Mouse (Mus musculus): ENCODE measurements around the gene Slk. TPM values are rescaled to one million over a fixed set of nuclear protein-coding genes. Genes with fewer than 3 reads are reported as not detected.

Gene Slk
- polyA plus RNA-seq, 1 experiment from 2014 or later = 8.8 TPM

DNA sequence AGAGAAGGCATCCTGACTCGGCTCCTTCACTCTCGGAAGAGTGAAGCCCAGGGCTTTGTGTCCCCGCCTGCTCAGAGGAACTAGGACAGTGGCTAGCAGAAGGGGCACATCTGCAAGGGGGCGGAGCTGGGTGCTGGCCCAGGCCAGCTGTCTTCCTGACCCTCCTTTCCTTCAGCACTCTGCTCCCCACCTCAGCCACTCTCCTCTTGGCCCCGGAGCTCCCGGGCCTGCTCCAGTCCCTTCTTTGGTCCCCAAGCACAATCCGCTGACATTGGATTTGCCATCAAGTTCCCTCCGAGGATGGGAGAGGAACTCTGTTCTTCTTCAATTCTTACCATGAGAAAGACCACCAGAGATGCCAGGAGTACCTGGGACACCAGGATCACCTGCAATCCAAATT lies 72.8 kb downstream of the Slk start:
- Histone ChIP-seq H3K36me3 (ENCODE audit: control insufficient read depth, insufficient read depth) (no peaks in the 10 kb centered on the region; the same call in 1 of the 2 replicates), H3K9me3 (ENCODE audit: control insufficient read depth) (no peaks in the 10 kb centered on the region), H3K4me1 (replicated peaks; ENCODE audit: control insufficient read depth, insufficient read depth, low read length) (no peaks in the 10 kb centered on the region), H3K9ac (ENCODE audit: low read depth, low read length) (no peak overlapping the region), H3K4me2 (replicated peaks; ENCODE audit: low read depth) (no peak overlapping the region), H3K27ac (ENCODE audit: low read depth, low read length) (no peak overlapping the region), H3K4me3 (ENCODE audit: low read depth, low read length) (no peak overlapping the region), H3K27me3 (replicated peaks; ENCODE audit: control insufficient read depth, insufficient read depth, low read length) (no peaks in the 10 kb centered on the region)
- WGBS = 70% methylated on average over 8 of the region's 8 CpGs
- TF ChIP-seq CTCF (IDR thresholded peaks at IDR 0.05; ENCODE audit: low read depth) = no peak
- ATAC-seq = no peak

- Histone ChIP-seq H3K4me2 (replicated peaks; ENCODE audit: low read depth) (no peak overlapping the region), H3K27ac (ENCODE audit: low read depth, low read length) (no peak overlapping the region), H3K9me3 (ENCODE audit: control insufficient read depth) (no peaks in the 10 kb centered on the region), H3K4me3 (ENCODE audit: low read depth, low read length) (no peak overlapping the region), H3K27me3 (replicated peaks; ENCODE audit: control insufficient read depth, insufficient read depth, low read length) (no peaks in the 10 kb centered on the region), H3K4me1 (replicated peaks; ENCODE audit: control insufficient read depth, insufficient read depth, low read length) (no peaks in the 10 kb centered on the region), H3K9ac (ENCODE audit: low read depth, low read length) (no peak overlapping the region), H3K36me3 (ENCODE audit: control insufficient read depth, insufficient read depth) (no peaks in the 10 kb centered on the region; the same call in 1 of the 2 replicates)
- no peak for TF ChIP-seq CTCF (IDR thresholded peaks at IDR 0.05; ENCODE audit: low read depth)
- ATAC-seq = no peak
- WGBS = 75% methylated on average over 8 of the region's 8 CpGs
Observed at GRCm38 (mm10) chr19:47653173-47653572, 73.7 kb downstream of the Slk start.

- H3K9ac ChIP-seq (ENCODE audit: low read depth, low read length) = no peak overlapping the region
- 57% methylated on average over 11 of the region's 11 CpGs for WGBS
- H3K27me3 ChIP-seq (replicated peaks; ENCODE audit: control insufficient read depth, insufficient read depth, low read length) = no peaks in the 10 kb centered on the region
- H3K27ac ChIP-seq (ENCODE audit: low read depth, low read length) = no peak overlapping the region
- no peak overlapping the region for H3K4me2 ChIP-seq (replicated peaks; ENCODE audit: low read depth)
- H3K36me3 ChIP-seq (ENCODE audit: control insufficient read depth, insufficient read depth) = no peaks in the 10 kb centered on the region
- no peaks in the 10 kb centered on the region for H3K4me1 ChIP-seq (replicated peaks; ENCODE audit: control insufficient read depth, insufficient read depth, low read length)
- ATAC-seq = peak; percentile 44; the same call in 1 of the 2 replicates
- H3K4me3 ChIP-seq (ENCODE audit: low read depth, low read length) = no peak overlapping the region
- no peaks in the 10 kb centered on the region for H3K9me3 ChIP-seq (ENCODE audit: control insufficient read depth)
- TF ChIP-seq CTCF (IDR thresholded peaks at IDR 0.05; ENCODE audit: low read depth) = no peak
Observed at GRCm38 (mm10) chr19:47654896-47655295, 75.4 kb downstream of the Slk start.

- WGBS = 16% methylated on average over 5 of the region's 5 CpGs
- peak; percentile 65 for ATAC-seq
- H3K27ac ChIP-seq (ENCODE audit: low read depth, low read length) = no peak overlapping the region
- no peaks in the 10 kb centered on the region for H3K36me3 ChIP-seq (ENCODE audit: control insufficient read depth, insufficient read depth)
- no peaks in the 10 kb centered on the region for H3K9me3 ChIP-seq (ENCODE audit: control insufficient read depth)
- no peaks in the 10 kb centered on the region for H3K4me1 ChIP-seq (replicated peaks; ENCODE audit: control insufficient read depth, insufficient read depth, low read length)
- no peaks in the 10 kb centered on the region for H3K27me3 ChIP-seq (replicated peaks; ENCODE audit: control insufficient read depth, insufficient read depth, low read length)
- peak; percentile 92 for TF ChIP-seq CTCF (IDR thresholded peaks at IDR 0.05; ENCODE audit: low read depth)
- no peak overlapping the region for H3K4me2 ChIP-seq (replicated peaks; ENCODE audit: low read depth)
- no peak overlapping the region for H3K4me3 ChIP-seq (ENCODE audit: low read depth, low read length)
- no peak overlapping the region for H3K9ac ChIP-seq (ENCODE audit: low read depth, low read length)
Observed at GRCm38 (mm10) chr19:47658914-47659535, 79.5 kb downstream of the Slk start.

DNA sequence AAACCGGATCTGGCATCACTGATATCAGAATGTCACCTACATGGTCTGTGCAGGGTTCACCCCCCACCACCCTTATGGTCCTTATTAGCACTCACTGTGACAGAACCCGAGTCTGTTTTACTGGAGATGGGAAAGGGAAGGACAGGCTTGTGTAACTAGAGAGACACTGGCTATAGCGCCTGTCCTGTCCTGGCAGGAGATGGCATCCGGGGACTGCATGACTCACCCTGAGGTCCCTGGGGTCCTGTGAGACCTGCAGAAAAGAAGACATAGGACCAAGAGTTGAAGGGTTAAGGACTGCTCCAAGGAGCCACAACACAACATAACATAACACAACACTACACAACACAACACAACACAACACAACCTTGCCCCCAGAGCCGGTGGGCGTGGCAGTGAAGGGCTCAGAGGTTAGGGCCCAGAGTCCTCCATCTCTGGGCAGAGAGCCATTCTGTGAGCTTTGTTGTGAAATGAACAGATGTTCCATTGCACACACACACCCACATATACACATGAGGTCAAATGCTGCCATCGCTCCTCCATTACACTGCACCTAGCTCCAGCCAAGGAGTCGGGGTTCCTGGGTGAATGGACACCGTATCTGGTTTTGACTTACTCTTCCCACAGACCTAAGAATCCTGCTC lies 80.4 kb downstream of the Slk start:
- no peaks in the 10 kb centered on the region for H3K9me3 ChIP-seq (ENCODE audit: control insufficient read depth)
- H3K4me3 ChIP-seq (ENCODE audit: low read depth, low read length) = no peak overlapping the region
- WGBS = 84% methylated on average over 9 of the region's 9 CpGs
- no peak for ATAC-seq
- no peaks in the 10 kb centered on the region for H3K4me1 ChIP-seq (replicated peaks; ENCODE audit: control insufficient read depth, insufficient read depth, low read length)
- H3K27ac ChIP-seq (ENCODE audit: low read depth, low read length) = no peak overlapping the region
- H3K36me3 ChIP-seq (ENCODE audit: control insufficient read depth, insufficient read depth) = no peaks in the 10 kb centered on the region
- TF ChIP-seq CTCF (IDR thresholded peaks at IDR 0.05; ENCODE audit: low read depth) = no peak
- no peak overlapping the region for H3K9ac ChIP-seq (ENCODE audit: low read depth, low read length)
- no peaks in the 10 kb centered on the region for H3K27me3 ChIP-seq (replicated peaks; ENCODE audit: control insufficient read depth, insufficient read depth, low read length)
- no peak overlapping the region for H3K4me2 ChIP-seq (replicated peaks; ENCODE audit: low read depth)

DNA sequence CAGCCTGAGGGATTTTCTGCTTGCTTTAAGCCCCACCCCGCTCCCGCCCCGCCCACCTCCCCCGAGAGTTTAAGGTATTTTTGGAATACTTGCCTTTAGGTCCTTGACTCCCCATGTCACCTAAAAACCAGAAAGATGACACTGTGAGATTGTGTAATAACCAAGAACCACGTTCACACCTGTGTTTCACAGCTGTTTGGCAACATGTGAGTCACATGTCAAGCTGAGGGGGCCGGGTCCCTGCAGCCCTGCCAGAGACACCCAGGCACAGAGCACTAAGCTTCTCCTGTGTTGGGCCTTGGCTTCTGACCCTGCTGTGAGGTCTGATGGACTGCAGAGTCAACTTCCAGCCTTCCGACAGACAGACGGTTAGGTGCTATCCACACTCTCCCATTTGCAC lies 88.1 kb downstream of the Slk start:
- TF ChIP-seq CTCF (IDR thresholded peaks at IDR 0.05; ENCODE audit: low read depth) = no peak
- 31% methylated on average over 8 of the region's 8 CpGs for WGBS
- Histone ChIP-seq H3K36me3 (ENCODE audit: control insufficient read depth, insufficient read depth) (no peaks in the 10 kb centered on the region), H3K9me3 (ENCODE audit: control insufficient read depth) (no peaks in the 10 kb centered on the region), H3K4me3 (ENCODE audit: low read depth, low read length) (no peak overlapping the region), H3K27ac (ENCODE audit: low read depth, low read length) (no peak overlapping the region), H3K4me1 (replicated peaks; ENCODE audit: control insufficient read depth, insufficient read depth, low read length) (no peaks in the 10 kb centered on the region), H3K27me3 (replicated peaks; ENCODE audit: control insufficient read depth, insufficient read depth, low read length) (no peaks in the 10 kb centered on the region), H3K9ac (ENCODE audit: low read depth, low read length) (no peak overlapping the region), H3K4me2 (replicated peaks; ENCODE audit: low read depth) (no peak overlapping the region)
- no peak for ATAC-seq

All from intestine, postnatal 0 days (tissue).